23 mouse cellular contexts compared by ENCODE assay signal in genomic region chr9:77838586-77838985, GRCm38 (mm10).
DNase-seq lines count a peak whose midpoint lies in the region; ATAC-seq and TF ChIP-seq lines count a peak whose summit lies in the region.
"Had no signal": no experiment of that assay in that cellular context is flagged by ENCODE, and none has a peak within 500 bp of the region (broad histone marks: within the 10 kb centered on the region; RNA-seq: fewer than 3 reads in every experiment).

No protein-coding gene starts in this region.

- intact Hi-C loops in gastrocnemius, postnatal 14 days (cut with DNase I; ENCODE audit: low total_unique reads) = no loop called here

- H3K27ac ChIP-seq in heart, embryonic 11.5 days (ENCODE audit: low read depth, low read length) = no peak overlapping the region
- no peak overlapping the region for H3K27ac ChIP-seq in limb, embryonic 10.5 days
- no peak overlapping the region for H3K27ac ChIP-seq in lung, postnatal 0 days (ENCODE audit: low read length)
- H3K27ac ChIP-seq: embryonic facial prominence, embryonic 10.5 days; hindbrain, embryonic 15.5 days; limb, embryonic 12.5 days; midbrain, embryonic 12.5 days had no signal

- H3K4me3 ChIP-seq in heart, embryonic 11.5 days (ENCODE audit: low read depth, low read length) = no peak overlapping the region
- no peak overlapping the region for H3K4me3 ChIP-seq in limb, embryonic 10.5 days
- H3K4me3 ChIP-seq in lung, postnatal 0 days (ENCODE audit: low read depth, low read length) = no peak overlapping the region
- H3K4me3 ChIP-seq: embryonic facial prominence, embryonic 10.5 days; hindbrain, embryonic 15.5 days; limb, embryonic 12.5 days; midbrain, embryonic 12.5 days had no signal

- H3K9me3 ChIP-seq in heart, embryonic 11.5 days (replicated peaks; ENCODE audit: control insufficient read depth, low read length) = no peaks in the 10 kb centered on the region
- no peaks in the 10 kb centered on the region for H3K9me3 ChIP-seq in limb, embryonic 10.5 days (replicated peaks)
- H3K9me3 ChIP-seq in lung, postnatal 0 days (ENCODE audit: low read length) = no peaks in the 10 kb centered on the region
- H3K9me3 ChIP-seq: embryonic facial prominence, embryonic 10.5 days; hindbrain, embryonic 15.5 days; limb, embryonic 12.5 days; midbrain, embryonic 12.5 days had no signal

- no peak for TF ChIP-seq CTCF in lung, postnatal 0 days (IDR thresholded peaks at IDR 0.05)

- H3K36me3 ChIP-seq in heart, embryonic 11.5 days (ENCODE audit: control insufficient read depth, insufficient read depth, low read length) = no peaks in the 10 kb centered on the region
- no peaks in the 10 kb centered on the region for H3K36me3 ChIP-seq in limb, embryonic 10.5 days
- no peaks in the 10 kb centered on the region for H3K36me3 ChIP-seq in lung, postnatal 0 days (ENCODE audit: insufficient read depth, low read length)
- H3K36me3 ChIP-seq: embryonic facial prominence, embryonic 10.5 days; hindbrain, embryonic 15.5 days; limb, embryonic 12.5 days; midbrain, embryonic 12.5 days had no signal

- H3K27me3 ChIP-seq in heart, embryonic 11.5 days (ENCODE audit: control insufficient read depth, insufficient read depth, low read length) = no peaks in the 10 kb centered on the region
- no peaks in the 10 kb centered on the region for H3K27me3 ChIP-seq in limb, embryonic 10.5 days (ENCODE audit: low read depth, poor library complexity, severe bottlenecking)
- H3K27me3 ChIP-seq in lung, postnatal 0 days (replicated peaks; ENCODE audit: insufficient read depth, low read length) = no peaks in the 10 kb centered on the region
- H3K27me3 ChIP-seq: hindbrain, embryonic 15.5 days; limb, embryonic 12.5 days; midbrain, embryonic 12.5 days had no signal

- ATAC-seq in heart, embryonic 11.5 days (replicated peaks; ENCODE audit: insufficient number of reproducible peaks, low FRiP score, low TSS enrichment) = no peak
- no peak for ATAC-seq in lung, postnatal 0 days
- ATAC-seq: forebrain, postnatal 0 days; liver, postnatal 0 days had no signal

- H3K9ac ChIP-seq in heart, embryonic 11.5 days (ENCODE audit: low read depth, low read length) = no peak overlapping the region
- H3K9ac ChIP-seq in lung, postnatal 0 days (replicated peaks; ENCODE audit: low read depth) = no peak overlapping the region
- H3K9ac ChIP-seq: forebrain, postnatal 0 days; hindbrain, embryonic 15.5 days; limb, embryonic 12.5 days; liver, postnatal 0 days; midbrain, embryonic 12.5 days had no signal

- DNase-seq in adrenal gland, postnatal 25 days = peak; percentile 10
- no peak for DNase-seq in adrenal gland, adult 8-10 months
- peak; percentile 71 for DNase-seq in heart, adult 8-10 months (ENCODE audit: low spot score)
- peak; percentile 31 for DNase-seq in gastrocnemius, postnatal 14 days
- peak; percentile 24 for DNase-seq in limb, embryonic 10.5 days (ENCODE audit: low spot score)
- DNase-seq in lung, postnatal 0 days (ENCODE audit: low spot score) = no peak
- no peak for DNase-seq in lung, adult 18-20 months
- DNase-seq: cerebellum, adult 11-12 months; cerebellum, postnatal 10 days; forebrain, postnatal 0 days; kidney, adult 8-10 months; kidney, postnatal 10 days; layer of hippocampus, postnatal 36 days; liver, postnatal 0 days; lung, postnatal 14 days; right cerebral cortex, postnatal 25 days; thymus, postnatal 36 days had no signal

- H3K4me2 ChIP-seq in heart, embryonic 11.5 days = no peak overlapping the region
- H3K4me2 ChIP-seq in lung, postnatal 0 days (replicated peaks; ENCODE audit: low read depth, low read length) = no peak overlapping the region
- H3K4me2 ChIP-seq: hindbrain, embryonic 15.5 days; limb, embryonic 12.5 days; liver, embryonic 11.5 days; midbrain, embryonic 12.5 days had no signal

- no peaks in the 10 kb centered on the region for H3K4me1 ChIP-seq in heart, embryonic 11.5 days (ENCODE audit: control insufficient read depth, insufficient read depth, low read length)
- no peaks in the 10 kb centered on the region for H3K4me1 ChIP-seq in limb, embryonic 10.5 days
- no peaks in the 10 kb centered on the region for H3K4me1 ChIP-seq in lung, postnatal 0 days (ENCODE audit: insufficient read depth, low read depth, low read length)
- H3K4me1 ChIP-seq: embryonic facial prominence, embryonic 10.5 days; hindbrain, embryonic 15.5 days; limb, embryonic 12.5 days; midbrain, embryonic 12.5 days had no signal

- WGBS in heart, embryonic 11.5 days (ENCODE audit: insufficient replicate concordance) = 65% methylated on average over 5 of the region's 5 CpGs
- 76% methylated on average over 5 of the region's 5 CpGs for WGBS in limb, embryonic 10.5 days
- 72% methylated on average over 5 of the region's 5 CpGs for WGBS in lung, postnatal 0 days

- no peak for TF ChIP-seq EP300 in lung, postnatal 0 days (IDR thresholded peaks at IDR 0.05)

Comparison
In these comparisons a context has a peak if more than half of its experiments do, and no peak if none do; other contexts are left out.
1. DNase-seq: peak in adrenal gland, postnatal 25 days (single experiment), heart, adult 8-10 months (single experiment), gastrocnemius, postnatal 14 days (single experiment) and limb, embryonic 10.5 days (single experiment); none in adrenal gland, adult 8-10 months (single experiment), lung, postnatal 0 days (single experiment) and lung, adult 18-20 months (0 of 2).